Mouse (Mus musculus) kidney, postnatal 0 days (tissue): ENCODE results near the gene Zfp933. TPM values are rescaled to one million over a fixed set of nuclear protein-coding genes. Genes with fewer than 3 reads are reported as not detected.

ENCODE experiments used
- ATAC-seq: fragments of 200-750 bp; cut with Nextera tagmentation; replicated peaks from 2 replicates; pipeline ENCODE4 v1.8.0; 2017; ENCODE audit warnings: low read depth, moderate number of reproducible peaks, moderate TSS enrichment, moderate library complexity; ENCODE audit not compliant: low FRiP score
- DNase-seq: peaks from one replicate; pipeline ENCODE4 v3.0.0-alpha.2; 2016; ENCODE audit warnings: low spot score
- H3K27ac ChIP-seq: fragments of 300-500 bp; sonication (generic); 2 replicates; pipeline ENCODE4 v1.5.1; 2014; ENCODE audit warnings: mild to moderate bottlenecking
- H3K27me3 ChIP-seq: fragments of 300-500 bp; sonication (generic); 2 replicates; pipeline ENCODE4 v1.6.1; 2014; ENCODE audit warnings: low read length, mixed read lengths; ENCODE audit not compliant: insufficient read depth
- H3K36me3 ChIP-seq: fragments of 300-500 bp; sonication (generic); 2 replicates; pipeline ENCODE4 v1.6.1; 2014; ENCODE audit warnings: low read length, mixed read lengths; ENCODE audit not compliant: insufficient read depth
- H3K4me1 ChIP-seq: fragments of 300-500 bp; sonication (generic); replicated peaks from 2 replicates; pipeline ENCODE4 v1.6.1; 2014; ENCODE audit warnings: antibody characterized with exemption, low read length, mixed read lengths; ENCODE audit not compliant: insufficient read depth
- H3K4me2 ChIP-seq: fragments of 300-500 bp; sonication (generic); 2 replicates; pipeline ENCODE4 v1.6.1; 2014; ENCODE audit warnings: mild to moderate bottlenecking, low read length, moderate library complexity, mixed read lengths
- H3K4me3 ChIP-seq: fragments of 300-500 bp; sonication (generic); replicated peaks from 2 replicates; pipeline ENCODE4 v1.5.1; 2014; ENCODE audit warnings: low read depth, low read length
- H3K9ac ChIP-seq: fragments of 300-500 bp; sonication (generic); 2 replicates; pipeline ENCODE4 v1.6.1; 2014; ENCODE audit warnings: low read depth, low read length
- H3K9me3 ChIP-seq: fragments of 300-500 bp; sonication (generic); replicated peaks from 2 replicates; pipeline ENCODE4 v1.6.1; 2016; ENCODE audit warnings: low read length, inconsistent platforms, mixed read lengths
- CTCF ChIP-seq: IDR thresholded peaks from 2 replicates; pipeline ENCODE4 v1.5.1; 2016; ENCODE audit warnings: antibody characterized with exemption, low read depth, mild to moderate bottlenecking, moderate library complexity
- WGBS: fragments of 180-500 bp; shearing (Covaris S2); extraction: QIAGEN DNeasy Blood & Tissue Kit; methylation state at CpG from one replicate; pipeline ENCODE4 v1.1.7; 2014; 5-methylcytosine and 5-hydroxymethylcytosine counted together
- polyA plus RNA-seq: library from polyadenylated mRNA; unstranded; fragments of >200 nt; fragmentation: Nextera tagmentation; extraction: Ambion mirVana; gene quantifications from 2 replicates; pipeline ENCODE4 v1.2.1, GENCODE M21; 2015

Zfp933 gene
- polyA plus RNA-seq, result 4.7 and 5.5 TPM in 2 replicates

- Histone ChIP-seq H3K4me1 (0 out of 2 replicates have a peak, but pooled peaks cover 4% of the 10 kb centered on the region), H3K4me3 (peak within 1 kb of the TSS; percentile 66), H3K4me2 (peak within 1 kb of the TSS; percentile 73), H3K36me3 (no peaks in the 10 kb centered on the region), H3K9me3 (0 out of 2 replicates have a peak, but pooled peaks cover 3% of the 10 kb centered on the region), H3K27me3 (no peaks in the 10 kb centered on the region), H3K9ac (peak within 1 kb of the TSS; percentile 65), H3K27ac (peak within 1 kb of the TSS; percentile 38; the same call in 1 of the 2 replicates)
- no peak for TF ChIP-seq CTCF
- WGBS, result 4% methylated on average over 23 of the region's 23 CpGs
- ATAC-seq, result peak; percentile 93
- peak; percentile 97 for DNase-seq
These were observed at the start of gene Zfp933 for GRCm38 (mm10) chr4:147847614-147848583. Gene Zfp933 (minus strand): TSS chr4:147848366.

- no peak for DNase-seq
- no peak for TF ChIP-seq CTCF
- Histone ChIP-seq H3K9me3 (no peaks in the 10 kb centered on the region), H3K4me3 (no peak overlapping the region), H3K27ac (no peak overlapping the region), H3K4me2 (no peak overlapping the region), H3K36me3 (peaks cover 35% of the 10 kb centered on the region; the same call in 1 of the 2 replicates), H3K4me1 (no peaks in the 10 kb centered on the region), H3K9ac (no peak overlapping the region), H3K27me3 (no peaks in the 10 kb centered on the region)
- no peak for ATAC-seq
- WGBS, result 91% methylated on average over 3 of the region's 3 CpGs
These were observed 49.2 kb upstream of the Zfp933 start for GRCm38 (mm10) chr4:147897348-147897747.

- H3K27me3 ChIP-seq, result no peaks in the 10 kb centered on the region
- no peak overlapping the region for H3K9ac ChIP-seq
- 50% methylated on average over 1 of the region's 1 CpGs for WGBS
- DNase-seq, result no peak
- H3K27ac ChIP-seq, result no peak overlapping the region
- H3K9me3 ChIP-seq, result no peaks in the 10 kb centered on the region
- H3K4me3 ChIP-seq, result no peak overlapping the region
- TF ChIP-seq CTCF, result no peak
- no peak overlapping the region for H3K4me2 ChIP-seq
- no peak for ATAC-seq
- peaks cover 36% of the 10 kb centered on the region; the same call in 1 of the 2 replicates for H3K36me3 ChIP-seq
- no peaks in the 10 kb centered on the region for H3K4me1 ChIP-seq
These were observed 48.2 kb upstream of the Zfp933 start for GRCm38 (mm10) chr4:147896411-147896810.

- Histone ChIP-seq H3K27me3 (no peaks in the 10 kb centered on the region), H3K4me3 (no peak overlapping the region), H3K9ac (no peak overlapping the region), H3K4me2 (no peak overlapping the region), H3K36me3 (peaks cover 40% of the 10 kb centered on the region; the same call in 1 of the 2 replicates), H3K9me3 (no peaks in the 10 kb centered on the region), H3K4me1 (no peaks in the 10 kb centered on the region), H3K27ac (no peak overlapping the region)
- DNase-seq (no peak), ATAC-seq (no peak)
- 82% methylated on average over 4 of the region's 4 CpGs for WGBS
- no peak for TF ChIP-seq CTCF
These were observed 47.7 kb upstream of the Zfp933 start for GRCm38 (mm10) chr4:147895815-147896330.

GRCm38 (mm10) chr4:147890341-147890740 is 42.2 kb upstream of the Zfp933 start:
- ATAC-seq (no peak), DNase-seq (no peak)
- Histone ChIP-seq H3K4me3 (no peak overlapping the region), H3K9ac (no peak overlapping the region), H3K4me1 (no peaks in the 10 kb centered on the region), H3K4me2 (no peak overlapping the region), H3K9me3 (no peaks in the 10 kb centered on the region), H3K27ac (no peak overlapping the region), H3K36me3 (peaks cover 52% of the 10 kb centered on the region), H3K27me3 (no peaks in the 10 kb centered on the region)
- WGBS, result 78% methylated on average over 6 of the region's 6 CpGs
- no peak for TF ChIP-seq CTCF

GRCm38 (mm10) chr4:147888237-147888636 is 40.1 kb upstream of the Zfp933 start:
- Histone ChIP-seq H3K27me3 (no peaks in the 10 kb centered on the region), H3K4me3 (no peak overlapping the region), H3K9ac (no peak overlapping the region), H3K27ac (no peak overlapping the region), H3K36me3 (peaks cover 66% of the 10 kb centered on the region), H3K4me2 (no peak overlapping the region), H3K4me1 (no peaks in the 10 kb centered on the region), H3K9me3 (no peaks in the 10 kb centered on the region)
- TF ChIP-seq CTCF, result no peak
- ATAC-seq, result no peak
- WGBS, result 91% methylated on average over 4 of the region's 4 CpGs
- no peak for DNase-seq
